Mouse (Mus musculus) G1E (cell line): ENCODE measurements around the gene Cep295.

ENCODE experiments used
- CTCF ChIP-seq: IDR thresholded peaks from 2 replicates; pipeline ENCODE4 v1.5.1; 2012; ENCODE audit warnings: low read depth, low read length, inconsistent platforms, mixed read lengths
- GATA1 ChIP-seq: IDR thresholded peaks from 2 replicates; pipeline ENCODE4 v1.6.1; 2012; ENCODE audit warnings: borderline replicate concordance, low read length, inconsistent platforms, mixed read lengths
- GATA2 ChIP-seq: IDR thresholded peaks from 2 replicates; pipeline ENCODE4 v1.6.1; 2012; ENCODE audit warnings: low read depth, low read length, inconsistent platforms, borderline replicate concordance
- TAL1 ChIP-seq: conservative IDR thresholded peaks from 2 replicates; pipeline ENCODE4 v1.6.1; 2012; ENCODE audit warnings: low read depth, low read length, inconsistent platforms, mixed read lengths

DNA sequence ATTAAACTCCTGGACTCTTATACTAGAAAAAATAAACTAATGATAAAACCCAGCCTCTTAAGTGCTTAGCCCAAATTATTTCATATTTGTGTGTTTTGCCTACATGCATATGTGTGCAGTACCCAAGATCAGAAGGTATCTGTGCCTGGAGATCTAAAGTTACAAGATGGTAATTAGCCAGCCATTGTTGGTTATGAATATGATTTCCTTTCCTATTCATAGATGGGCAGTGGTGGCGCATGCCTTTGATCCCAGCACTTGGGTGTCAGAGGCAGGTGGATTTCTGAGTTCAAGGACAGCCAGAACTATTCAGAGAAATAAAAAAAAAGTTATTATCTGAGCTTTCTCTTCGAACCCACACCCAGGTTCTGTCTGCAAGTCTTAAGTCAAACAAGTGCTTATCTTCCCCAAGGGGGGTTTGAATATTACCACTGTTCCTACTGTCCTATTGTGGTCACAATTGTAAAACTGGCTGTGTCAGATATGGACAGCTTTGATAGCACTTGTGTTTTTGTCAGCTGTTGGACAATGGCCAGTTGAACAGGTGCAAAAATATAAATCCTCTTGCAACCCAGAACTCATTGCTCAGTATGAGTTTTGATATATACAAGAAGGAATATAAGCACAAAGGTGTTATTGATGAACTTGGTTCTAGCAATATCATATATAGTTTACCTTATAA lies 45.4 kb downstream of the Cep295 start:
- TF ChIP-seq CTCF: no peak
- no peak for TF ChIP-seq GATA1
- peak; percentile 38; the same call in 1 of the 2 replicates for TF ChIP-seq TAL1
- no peak for TF ChIP-seq GATA2
